Mouse (Mus musculus) adrenal gland, adult 18-20 months (tissue): Measurements from ENCODE around the gene Eif2ak3. TPM values are rescaled to one million over a fixed set of nuclear protein-coding genes. Genes with fewer than 3 reads are reported as not detected.
"Not testable (repeated sequence)": the region's sequence is repeated elsewhere in the genome, so short reads cannot be mapped to it uniquely, and the experiment has no call there.

Source experiments
- DNase-seq, 2 experiments: peaks; one replicate each; pipeline ENCODE4 v3.0.0; 2021 to 2022; ENCODE audit warnings: low spot score in 2 of 2
- long read RNA-seq, 2 experiments: library from polyadenylated mRNA; stranded (forward); transcript quantifications; one replicate each; pipeline ENCODE4 v2.0.0; 2021
- total RNA-seq, 2 experiments: library from RNA; stranded (reverse); gene quantifications; 1 replicate in 1 of 2; 2 replicates in 1 of 2; pipeline ENCODE4 v1.2.3; 2021

Gene Eif2ak3
- 10 to 100 TPM; 17.2 to 17.4 TPM for total RNA-seq
- long read RNA-seq, experiment 1, full-length matches to known transcripts, result 6 of 6 reads
- long read RNA-seq, experiment 1, partial matches to known transcripts, result 0 of 6 reads
- long read RNA-seq, experiment 1, other reads (novel, unspliced or antisense), result 0 of 6 reads
- long read RNA-seq, experiment 2, full-length matches to known transcripts, result 1 of 3 reads
- long read RNA-seq, experiment 2, partial matches to known transcripts, result 2 of 3 reads
- long read RNA-seq, experiment 2, other reads (novel, unspliced or antisense), result 0 of 3 reads

GRCm38 (mm10) chr6:70844002-70844804, at the start of gene Eif2ak3:
Gene Eif2ak3, plus strand, starts transcription at chr6:70844515.
- DNase-seq, result peak; percentile 88 to 93

DNA sequence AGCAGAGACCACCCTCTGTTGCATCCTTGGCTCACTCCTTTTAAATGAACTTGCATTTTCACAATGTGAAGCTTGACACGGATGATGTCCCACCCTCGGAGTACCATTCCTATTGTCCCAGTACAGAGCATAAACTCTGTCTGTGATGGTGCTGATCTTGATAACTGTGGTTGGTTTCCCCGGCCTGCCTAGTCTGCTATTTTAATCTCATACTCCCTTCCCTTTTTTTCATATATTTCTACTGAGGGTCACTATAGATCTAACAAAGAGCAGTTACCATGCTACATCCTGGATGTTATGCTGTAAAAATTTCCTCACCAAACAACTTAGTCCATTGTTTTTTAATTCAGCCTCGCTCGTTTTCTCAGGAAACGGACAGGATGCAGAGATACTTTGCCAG, 47.4 kb upstream of the Eif2ak3 start:
- DNase-seq, result no peak

- DNase-seq, result peak; percentile 61 to 69
Measured at GRCm38 (mm10) chr6:70797581-70798251, 46.6 kb upstream of the Eif2ak3 start.

- DNase-seq, result no peak
Measured at GRCm38 (mm10) chr6:70804632-70805031, 39.7 kb upstream of the Eif2ak3 start.

DNA sequence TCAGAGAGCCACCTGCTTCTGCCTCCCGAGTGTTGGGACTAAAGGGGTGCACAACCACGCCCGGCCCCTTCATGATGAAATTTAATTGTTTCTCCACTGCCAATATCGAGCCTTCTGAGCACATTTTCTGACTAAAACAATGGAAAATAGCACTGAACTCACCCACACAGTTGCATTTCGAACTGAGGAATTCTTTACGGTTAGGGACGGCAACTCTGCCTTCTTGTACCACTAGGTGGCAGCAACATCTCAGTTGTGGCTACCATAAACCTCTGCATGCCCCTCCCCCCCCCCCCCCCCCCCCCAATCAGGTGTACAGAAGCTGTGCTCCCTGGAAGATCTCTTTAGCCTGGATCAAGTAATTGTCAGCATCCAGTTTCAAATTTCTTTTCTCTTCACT, 39.0 kb upstream of the Eif2ak3 start:
- peak in 1 of 2 experiments; percentile 56 for DNase-seq

GRCm38 (mm10) chr6:70805820-70806513, 38.3 kb upstream of the Eif2ak3 start:
- DNase-seq, result peak; percentile 57 to 58

DNA sequence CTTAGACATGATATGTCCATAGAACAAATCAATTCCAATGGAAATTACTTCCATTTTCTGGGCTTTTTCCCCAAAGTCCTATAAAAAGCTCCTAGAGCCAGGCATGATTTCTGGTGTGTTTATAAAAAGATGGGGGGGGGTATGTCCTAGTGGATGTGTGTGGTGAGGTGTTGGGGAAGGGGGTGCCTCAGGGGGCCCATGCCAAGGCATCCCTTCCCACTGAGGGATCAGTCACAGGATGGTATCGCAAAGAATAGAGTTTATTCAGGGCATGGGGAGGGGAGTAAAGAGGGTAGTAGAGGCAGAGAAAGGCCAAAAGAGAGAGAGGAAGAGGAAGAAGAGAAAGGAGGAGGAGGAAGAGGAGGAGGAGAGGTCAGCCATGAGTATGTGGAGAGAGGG, 37.8 kb upstream of the Eif2ak3 start:
- DNase-seq, result no peak

DNA sequence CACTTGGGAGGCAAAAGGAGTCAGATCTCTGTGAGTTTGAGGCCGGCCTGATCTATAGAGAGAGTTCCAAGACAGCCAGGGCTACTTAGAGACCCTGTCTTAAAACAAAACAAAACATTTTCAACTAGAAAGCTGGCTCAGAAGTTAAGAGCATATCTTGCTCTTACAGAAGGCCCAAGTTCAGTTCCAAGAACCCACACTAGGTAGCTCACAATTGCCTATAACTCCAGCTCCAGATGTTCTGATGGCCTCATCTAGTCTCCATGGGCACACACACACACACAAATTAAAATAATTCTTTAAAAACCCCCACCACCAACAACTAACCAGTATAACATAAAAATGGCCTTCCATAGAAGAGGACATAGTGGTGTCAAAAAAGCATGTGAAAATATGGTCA, 33.8 kb upstream of the Eif2ak3 start:
- DNase-seq, result no peak

GRCm38 (mm10) chr6:70811557-70812525, 32.5 kb upstream of the Eif2ak3 start:
- DNase-seq, result peak; percentile 81 to 84

DNA sequence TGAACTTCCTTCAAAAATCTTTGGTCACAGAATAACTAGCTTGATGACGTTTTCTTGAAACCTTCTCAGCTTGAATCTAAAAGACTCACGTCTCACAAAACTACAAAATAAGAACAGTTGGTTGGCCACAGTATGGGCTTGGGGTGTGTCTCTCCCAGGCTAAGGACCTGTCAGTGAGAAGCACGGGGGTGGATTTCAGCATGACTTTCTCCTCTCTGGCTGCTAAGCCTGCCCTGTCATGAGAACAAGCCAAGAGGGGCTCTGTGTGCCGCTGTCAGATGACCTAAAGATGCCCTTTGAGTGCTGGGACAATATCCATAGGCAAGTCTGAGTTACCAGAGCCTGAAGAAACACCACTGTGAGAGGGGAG, 31.8 kb upstream of the Eif2ak3 start:
- DNase-seq, result no peak

DNA sequence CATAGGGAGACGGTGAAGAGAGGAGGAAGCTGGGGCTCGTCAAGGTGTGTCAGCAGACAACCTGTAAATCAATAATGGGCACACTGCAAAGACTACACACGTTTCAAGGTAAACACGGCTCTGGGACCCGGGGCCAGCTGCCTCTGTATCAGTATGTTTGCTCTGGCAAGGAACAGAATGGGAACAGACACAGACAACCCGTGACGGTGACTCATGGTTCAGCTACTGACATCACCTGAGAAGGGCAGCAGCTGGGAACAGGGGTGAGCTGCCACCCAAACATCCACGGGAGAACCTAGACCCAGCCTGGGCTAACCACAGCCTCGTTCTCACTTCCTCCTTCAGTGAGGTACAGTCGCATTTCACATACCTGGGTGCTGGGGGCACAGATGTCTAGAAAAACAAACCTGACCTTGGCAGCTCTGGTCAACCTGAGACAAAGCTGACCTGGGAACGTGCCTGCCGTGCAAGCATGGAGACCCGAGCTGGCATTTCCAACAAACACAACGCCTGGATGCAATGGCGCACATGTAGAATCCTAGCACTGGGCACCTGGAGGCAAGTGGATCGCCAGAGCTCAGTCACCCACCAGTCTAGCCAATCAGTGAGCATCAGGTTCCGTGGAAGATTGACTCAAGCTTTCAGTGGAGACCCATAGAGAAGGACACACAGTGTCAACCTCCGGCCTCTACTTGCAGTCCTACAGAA, 30.2 kb upstream of the Eif2ak3 start:
- DNase-seq, result no peak

DNA sequence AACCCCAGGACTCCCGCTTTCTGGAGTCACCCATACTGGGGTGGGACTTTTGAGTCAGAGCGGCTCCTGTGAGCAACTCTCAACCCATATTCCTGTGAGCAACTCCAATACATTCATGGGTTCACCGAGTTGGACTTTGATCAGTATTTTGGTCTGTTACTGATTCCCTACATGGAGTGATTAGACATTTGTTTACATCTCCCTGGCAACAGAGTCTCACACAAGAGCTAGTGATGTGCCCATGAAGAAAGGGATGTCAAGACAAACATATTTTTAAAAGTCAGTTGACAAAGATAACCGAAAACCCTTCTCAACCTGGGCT, 29.7 kb upstream of the Eif2ak3 start:
- no peak for DNase-seq

GRCm38 (mm10) chr6:70815471-70815870, 28.8 kb upstream of the Eif2ak3 start:
- no peak for DNase-seq

- no peak for DNase-seq
Measured at GRCm38 (mm10) chr6:70821566-70821965, 22.7 kb upstream of the Eif2ak3 start.

DNA sequence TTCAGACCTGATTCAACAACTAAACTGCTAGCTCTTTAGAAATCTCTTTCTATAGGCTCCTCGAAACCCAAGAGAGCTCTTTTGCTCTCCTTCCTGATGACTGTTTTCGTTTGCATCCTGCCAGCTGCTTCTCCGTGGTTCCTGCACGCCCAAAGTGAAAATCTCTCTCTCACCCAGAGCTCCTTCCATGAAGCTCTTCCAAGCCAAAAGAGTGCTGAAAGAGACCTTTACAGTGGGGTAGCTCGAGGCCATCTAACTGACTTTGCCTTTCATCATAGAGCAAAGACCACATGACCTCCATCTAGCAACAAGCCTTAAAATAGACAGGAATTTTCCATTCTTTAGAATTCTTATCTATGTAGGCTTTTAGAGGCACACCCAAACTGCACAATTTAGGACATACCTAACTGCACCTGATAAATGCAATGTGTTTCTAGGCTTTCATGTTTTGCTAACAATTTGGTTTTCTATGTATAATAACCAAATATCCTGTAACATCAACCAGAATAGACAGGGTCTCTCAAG, 21.9 kb upstream of the Eif2ak3 start:
- DNase-seq, result no peak

DNA sequence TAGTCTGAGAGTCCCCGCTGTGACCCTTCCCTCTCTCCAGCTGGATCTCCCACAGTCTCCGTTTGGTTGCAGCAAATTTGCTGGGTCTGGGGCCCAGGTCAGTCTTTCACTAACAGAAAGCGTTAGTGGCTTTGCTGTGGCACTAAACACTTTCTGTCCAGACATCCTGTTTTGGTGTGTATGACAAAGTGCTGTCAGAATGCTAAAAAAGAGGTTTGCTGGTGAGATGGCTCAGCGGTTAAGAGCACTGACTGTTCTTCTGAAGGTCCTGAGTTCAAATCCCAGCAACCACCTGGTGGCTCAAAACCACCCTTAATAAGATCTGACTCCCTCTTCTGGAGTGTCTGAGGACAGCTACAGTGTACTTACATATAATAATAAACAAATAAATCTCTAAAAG, 21.0 kb upstream of the Eif2ak3 start:
- not testable (repeated sequence) for DNase-seq

GRCm38 (mm10) chr6:70824085-70824986, 20.0 kb upstream of the Eif2ak3 start:
- DNase-seq, result peak; percentile 56 to 68

GRCm38 (mm10) chr6:70824987-70825337, 19.4 kb upstream of the Eif2ak3 start:
- no peak for DNase-seq

- no peak for DNase-seq
Measured at GRCm38 (mm10) chr6:70829451-70829850, 14.9 kb upstream of the Eif2ak3 start.
